Mouse (Mus musculus) embryo, embryonic 9.5 days (tissue): ENCODE results near the gene Dst.

Experiments
- DNase-seq: peaks from one replicate; pipeline ENCODE4 v3.0.0-alpha.2; 2017; ENCODE audit errors: extremely low spot score

Gene Dst

GRCm38 (mm10) chr1:34099439-34099838 lies 191.4 kb downstream of the Dst start:
- DNase-seq, result no peak

GRCm38 (mm10) chr1:34100385-34100784 lies 192.4 kb downstream of the Dst start:
- no peak for DNase-seq

GRCm38 (mm10) chr1:34102604-34103003 lies 194.6 kb downstream of the Dst start:
- DNase-seq, result no peak

GRCm38 (mm10) chr1:34103176-34103575 lies 195.2 kb downstream of the Dst start:
- DNase-seq, result no peak

- peak; percentile 63 for DNase-seq
Observed at GRCm38 (mm10) chr1:34103713-34104172, 195.7 kb downstream of the Dst start.

GRCm38 (mm10) chr1:34104846-34105245 lies 196.8 kb downstream of the Dst start:
- DNase-seq, result no peak

- peak; percentile 28 for DNase-seq
Observed at GRCm38 (mm10) chr1:34106606-34107005, 198.6 kb downstream of the Dst start.

GRCm38 (mm10) chr1:34107076-34107475 lies 199.1 kb downstream of the Dst start:
- DNase-seq, result no peak

GRCm38 (mm10) chr1:34109599-34110210 lies 201.7 kb downstream of the Dst start:
- DNase-seq, result no peak

GRCm38 (mm10) chr1:34110862-34111261 lies 202.8 kb downstream of the Dst start:
- DNase-seq, result no peak

GRCm38 (mm10) chr1:34111954-34112353 lies 203.9 kb downstream of the Dst start:
- DNase-seq, result no peak

- no peak for DNase-seq
Observed at GRCm38 (mm10) chr1:34116444-34116843, 208.4 kb downstream of the Dst start.

- no peak for DNase-seq
Observed at GRCm38 (mm10) chr1:34117056-34117455, 209.0 kb downstream of the Dst start.

GRCm38 (mm10) chr1:34117709-34118108 lies 209.7 kb downstream of the Dst start:
- DNase-seq, result no peak

- DNase-seq, result no peak
Observed at GRCm38 (mm10) chr1:34120066-34120465, 212.0 kb downstream of the Dst start.

GRCm38 (mm10) chr1:34120602-34121001 lies 212.6 kb downstream of the Dst start:
- DNase-seq, result no peak

GRCm38 (mm10) chr1:34121157-34122015 lies 213.4 kb downstream of the Dst start:
- DNase-seq, result no peak

- no peak for DNase-seq
Observed at GRCm38 (mm10) chr1:34122198-34122597, 214.2 kb downstream of the Dst start.

- DNase-seq, result no peak
Observed at GRCm38 (mm10) chr1:34122905-34123304, 214.9 kb downstream of the Dst start.

- DNase-seq, result no peak
Observed at GRCm38 (mm10) chr1:34123334-34123733, 215.3 kb downstream of the Dst start.

- no peak for DNase-seq
Observed at GRCm38 (mm10) chr1:34124376-34124775, 216.4 kb downstream of the Dst start.

- no peak for DNase-seq
Observed at GRCm38 (mm10) chr1:34125148-34125547, 217.1 kb downstream of the Dst start.
